Mouse (Mus musculus): ENCODE measurements around the gene Tspan2.

DNA sequence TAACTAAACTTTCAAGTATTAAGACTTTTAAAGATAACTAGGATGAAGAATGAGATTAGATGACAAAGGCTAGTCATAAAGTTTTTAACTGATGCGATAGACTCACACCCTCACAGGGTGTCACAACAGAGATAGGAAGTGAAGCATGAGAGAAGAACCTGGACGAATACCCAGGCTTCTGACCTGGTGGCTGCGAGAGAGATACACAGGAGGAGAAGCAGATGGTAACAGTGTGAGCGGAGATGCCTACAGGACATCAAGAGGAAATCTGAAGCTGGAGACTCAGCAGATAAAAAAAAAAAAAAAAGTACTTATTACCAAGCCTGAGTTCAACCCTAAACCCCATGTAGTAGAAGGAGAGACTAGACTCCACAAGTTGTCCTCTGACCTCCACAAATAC lies 38.7 kb downstream of the Tspan2 start:
- TF ChIP-seq CTCF (IDR thresholded peaks at IDR 0.05; ENCODE audit: low read depth, low read length) (no peak), TAL1 (conservative IDR thresholded peaks at IDR 0.05; ENCODE audit: low read depth, low read length) (no peak), GATA1 (IDR thresholded peaks at IDR 0.05; ENCODE audit: borderline replicate concordance, low read length) (no peak)
